ENCODE assay signal across 29 mouse cellular contexts in genomic region chr1:82791105-82791504, GRCm38 (mm10). TPM values are rescaled to one million over a fixed set of nuclear protein-coding genes. Genes with fewer than 3 reads are reported as not detected.
DNase-seq lines count a peak whose midpoint lies in the region; ATAC-seq lines count a peak whose summit lies in the region.
"Had no signal": no experiment of that assay in that cellular context is flagged by ENCODE, and none has a peak within 500 bp of the region (broad histone marks: within the 10 kb centered on the region; RNA-seq: fewer than 3 reads in every experiment).

No protein-coding gene starts in this region.

- no peaks in the 10 kb centered on the region for H3K27me3 ChIP-seq in embryonic facial prominence, embryonic 14.5 days (replicated peaks; ENCODE audit: control insufficient read depth, insufficient read depth, low read length)
- no peaks in the 10 kb centered on the region for H3K27me3 ChIP-seq in embryonic facial prominence, embryonic 10.5 days (replicated peaks; ENCODE audit: low read depth, poor library complexity, severe bottlenecking)
- H3K27me3 ChIP-seq in midbrain, embryonic 14.5 days (ENCODE audit: control insufficient read depth, insufficient read depth, low read length) = no peaks in the 10 kb centered on the region
- H3K27me3 ChIP-seq: embryonic facial prominence, embryonic 12.5 days; heart, embryonic 15.5 days; hindbrain, embryonic 15.5 days; intestine, embryonic 15.5 days; lung, embryonic 15.5 days; neural tube, embryonic 13.5 days; stomach, embryonic 15.5 days had no signal

- WGBS in embryonic facial prominence, embryonic 14.5 days = 57% methylated on average over 11 of the region's 11 CpGs
- WGBS in embryonic facial prominence, embryonic 10.5 days = 89% methylated on average over 11 of the region's 11 CpGs
- WGBS in midbrain, embryonic 14.5 days = 32% methylated on average over 11 of the region's 11 CpGs

- no peaks in the 10 kb centered on the region for H3K9me3 ChIP-seq in embryonic facial prominence, embryonic 14.5 days (ENCODE audit: control insufficient read depth, low read length)
- no peaks in the 10 kb centered on the region for H3K9me3 ChIP-seq in embryonic facial prominence, embryonic 10.5 days
- H3K9me3 ChIP-seq in midbrain, embryonic 14.5 days (ENCODE audit: control insufficient read depth, low read length) = no peaks in the 10 kb centered on the region
- H3K9me3 ChIP-seq: embryonic facial prominence, embryonic 12.5 days; heart, embryonic 15.5 days; hindbrain, embryonic 15.5 days; intestine, embryonic 15.5 days; limb, embryonic 10.5 days; liver, embryonic 15.5 days; lung, embryonic 15.5 days; neural tube, embryonic 13.5 days; stomach, embryonic 15.5 days had no signal

- no peak overlapping the region for H3K4me2 ChIP-seq in embryonic facial prominence, embryonic 14.5 days (ENCODE audit: low read depth, low read length)
- no peak overlapping the region for H3K4me2 ChIP-seq in midbrain, embryonic 14.5 days (ENCODE audit: low read length)
- H3K4me2 ChIP-seq: embryonic facial prominence, embryonic 12.5 days; heart, embryonic 15.5 days; hindbrain, embryonic 15.5 days; intestine, embryonic 15.5 days; liver, embryonic 15.5 days; lung, embryonic 15.5 days; neural tube, embryonic 13.5 days; stomach, embryonic 15.5 days had no signal

- no peak overlapping the region for H3K9ac ChIP-seq in embryonic facial prominence, embryonic 14.5 days (ENCODE audit: low read depth, low read length)
- H3K9ac ChIP-seq in midbrain, embryonic 14.5 days (replicated peaks; ENCODE audit: low read length) = no peak overlapping the region
- H3K9ac ChIP-seq: embryonic facial prominence, embryonic 12.5 days; heart, embryonic 15.5 days; hindbrain, embryonic 15.5 days; intestine, embryonic 15.5 days; liver, embryonic 15.5 days; lung, embryonic 15.5 days; neural tube, embryonic 13.5 days; stomach, embryonic 15.5 days had no signal

- no peak overlapping the region for H3K27ac ChIP-seq in embryonic facial prominence, embryonic 14.5 days (replicated peaks; ENCODE audit: low read depth, low read length)
- no peak overlapping the region for H3K27ac ChIP-seq in embryonic facial prominence, embryonic 10.5 days (replicated peaks)
- H3K27ac ChIP-seq in midbrain, embryonic 14.5 days (replicated peaks; ENCODE audit: low read depth, low read length) = no peak overlapping the region
- H3K27ac ChIP-seq: embryonic facial prominence, embryonic 12.5 days; gastrocnemius, adult 2 months; heart, embryonic 15.5 days; hindbrain, embryonic 15.5 days; intestine, embryonic 15.5 days; left cerebral cortex, adult 2 months; limb, embryonic 10.5 days; liver, embryonic 15.5 days; lung, embryonic 15.5 days; neural tube, embryonic 13.5 days; stomach, embryonic 15.5 days had no signal

- DNase-seq in embryonic facial prominence, embryonic 14.5 days (ENCODE audit: low spot score) = peak; percentile 72
- no peak for DNase-seq in embryonic facial prominence, embryonic 10.5 days (ENCODE audit: low spot score)
- peak; percentile 31 for DNase-seq in right cerebral cortex, postnatal 4 days
- DNase-seq in right cerebral cortex, postnatal 36 days (ENCODE audit: low spot score in 2 of 2) = no peak
- peak; percentile 78 for DNase-seq in midbrain, embryonic 14.5 days
- no peak for DNase-seq in cerebellum, adult 11 months
- DNase-seq: cerebellum, adult 9-11 months; gastrocnemius, adult 2 months; heart, postnatal 36 days; kidney, adult 8-10 months; kidney, postnatal 10 days; liver; lung, postnatal 36 days; thymus, postnatal 4 days had no signal

- H3K36me3 ChIP-seq in embryonic facial prominence, embryonic 14.5 days (ENCODE audit: control insufficient read depth, insufficient read depth, low read length) = no peaks in the 10 kb centered on the region
- no peaks in the 10 kb centered on the region for H3K36me3 ChIP-seq in embryonic facial prominence, embryonic 10.5 days (replicated peaks)
- H3K36me3 ChIP-seq in midbrain, embryonic 14.5 days (ENCODE audit: control insufficient read depth, insufficient read depth, low read length) = no peaks in the 10 kb centered on the region
- H3K36me3 ChIP-seq: embryonic facial prominence, embryonic 12.5 days; heart, embryonic 15.5 days; hindbrain, embryonic 15.5 days; intestine, embryonic 15.5 days; limb, embryonic 10.5 days; liver, embryonic 15.5 days; lung, embryonic 15.5 days; neural tube, embryonic 13.5 days; stomach, embryonic 15.5 days had no signal

- no peak for ATAC-seq in embryonic facial prominence, embryonic 14.5 days (ENCODE audit: low read depth)
- ATAC-seq in midbrain, embryonic 14.5 days (ENCODE audit: low FRiP score, low TSS enrichment) = peak; percentile 80
- no peak for ATAC-seq in CD4-positive, CD25-positive, alpha-beta regulatory T cell, adult 4 months
- ATAC-seq: intestine, embryonic 15.5 days had no signal

- no peak overlapping the region for H3K4me3 ChIP-seq in embryonic facial prominence, embryonic 14.5 days (ENCODE audit: low read depth, low read length)
- H3K4me3 ChIP-seq in embryonic facial prominence, embryonic 10.5 days = no peak overlapping the region
- H3K4me3 ChIP-seq in midbrain, embryonic 14.5 days (replicated peaks; ENCODE audit: low read depth, low read length) = no peak overlapping the region
- H3K4me3 ChIP-seq: embryonic facial prominence, embryonic 12.5 days; erythroblast, embryonic 14.5 days; gastrocnemius, adult 2 months; heart, embryonic 15.5 days; hindbrain, embryonic 15.5 days; intestine, embryonic 15.5 days; left cerebral cortex, adult 2 months; limb, embryonic 10.5 days; liver, embryonic 15.5 days; lung, embryonic 15.5 days; myocyte; neural tube, embryonic 13.5 days; stomach, embryonic 15.5 days had no signal

- H3K4me1 ChIP-seq in embryonic facial prominence, embryonic 14.5 days (ENCODE audit: control insufficient read depth, insufficient read depth, low read length) = no peaks in the 10 kb centered on the region; the same call in 1 of the 2 replicates
- H3K4me1 ChIP-seq in embryonic facial prominence, embryonic 10.5 days = 0 out of 2 replicates have a peak, but pooled peaks cover 7% of the 10 kb centered on the region
- H3K4me1 ChIP-seq in midbrain, embryonic 14.5 days (ENCODE audit: control insufficient read depth, insufficient read depth, low read length) = no peaks in the 10 kb centered on the region
- H3K4me1 ChIP-seq: embryonic facial prominence, embryonic 12.5 days; hindbrain, embryonic 15.5 days; intestine, embryonic 15.5 days; limb, embryonic 10.5 days; stomach, embryonic 15.5 days had no signal

RNA-seq across cellular contexts. Expression of gene Gm47791, which starts 20.1 kb away (rescaled TPM):
- not detected in 2 replicates for polyA plus RNA-seq in embryonic facial prominence, embryonic 14.5 days (2014; fragmentation: Nextera tagmentation; extraction: Ambion mirVana)
- polyA plus RNA-seq in embryonic facial prominence, embryonic 10.5 days (2016; fragmentation: Nextera tagmentation; extraction: Ambion mirVana) = not detected in 2 replicates
- not detected in 2 replicates for polyA plus RNA-seq in midbrain, embryonic 14.5 days (2014; fragmentation: Nextera tagmentation; extraction: Ambion mirVana)
- polyA plus RNA-seq in CD4-positive, CD25-positive, alpha-beta regulatory T cell, adult 4 months (2017; shearing (Covaris generic)) = not detected
- polyA plus RNA-seq: embryonic facial prominence, embryonic 12.5 days; erythroblast, embryonic 14.5 days; frontal cortex, adult 2 months; gonadal fat pad, adult 2 months; heart, embryonic 15.5 days; hindbrain, embryonic 15.5 days; intestine, embryonic 15.5 days; limb, embryonic 10.5 days; liver, embryonic 15.5 days; lung, embryonic 15.5 days; myocyte; neural tube, embryonic 13.5 days; stomach, embryonic 15.5 days had no signal

RNA-seq across cellular contexts. Expression of gene Tm4sf20, which starts 22.8 kb away (rescaled TPM):
- polyA plus RNA-seq in embryonic facial prominence, embryonic 14.5 days (2014; fragmentation: Nextera tagmentation; extraction: Ambion mirVana) = 0.11 TPM in 1 of 2 replicates, not detected in the other
- 0.25 TPM in 1 of 2 replicates, not detected in the other for polyA plus RNA-seq in embryonic facial prominence, embryonic 10.5 days (2016; fragmentation: Nextera tagmentation; extraction: Ambion mirVana)
- polyA plus RNA-seq in midbrain, embryonic 14.5 days (2014; fragmentation: Nextera tagmentation; extraction: Ambion mirVana) = 0.38 TPM in 1 of 2 replicates, not detected in the other
- 1 to 10 TPM in 1 of 2 experiments, under 1 TPM in 1; 0.43 to 1.4 TPM for polyA plus RNA-seq in CD4-positive, CD25-positive, alpha-beta regulatory T cell, adult 4 months (2017; shearing (Covaris generic))
- polyA plus RNA-seq: embryonic facial prominence, embryonic 12.5 days; erythroblast, embryonic 14.5 days; frontal cortex, adult 2 months; gonadal fat pad, adult 2 months; heart, embryonic 15.5 days; hindbrain, embryonic 15.5 days; limb, embryonic 10.5 days; myocyte had no signal

RNA-seq across cellular contexts. Expression of gene Agfg1, which starts 48.2 kb away (rescaled TPM):
- polyA plus RNA-seq in embryonic facial prominence, embryonic 14.5 days (2014; fragmentation: Nextera tagmentation; extraction: Ambion mirVana) = 41.9 and 42.4 TPM in 2 replicates
- 32.3 and 35.4 TPM in 2 replicates for polyA plus RNA-seq in embryonic facial prominence, embryonic 10.5 days (2016; fragmentation: Nextera tagmentation; extraction: Ambion mirVana)
- polyA plus RNA-seq in midbrain, embryonic 14.5 days (2014; fragmentation: Nextera tagmentation; extraction: Ambion mirVana) = 32.4 and 43.7 TPM in 2 replicates
- 10 to 100 TPM; 18.8 to 32.8 TPM for polyA plus RNA-seq in CD4-positive, CD25-positive, alpha-beta regulatory T cell, adult 4 months (2017; shearing (Covaris generic))

Comparison
In these comparisons a context has a peak if more than half of its experiments do, and no peak if none do; other contexts are left out.
1. DNase-seq: peak in embryonic facial prominence, embryonic 14.5 days (single experiment), right cerebral cortex, postnatal 4 days (single experiment) and midbrain, embryonic 14.5 days (single experiment); none in embryonic facial prominence, embryonic 10.5 days (single experiment), right cerebral cortex, postnatal 36 days (0 of 2) and cerebellum, adult 11 months (single experiment).